Mouse (Mus musculus) frontal cortex, postnatal 14 days (tissue): ENCODE data around the gene Ppp3ca.
"Not testable (repeated sequence)": the region's sequence is repeated elsewhere in the genome, so short reads cannot be mapped to it uniquely, and the experiment has no call there.

Experiments used
- DNase-seq, 2 experiments: peaks; one replicate each; pipeline ENCODE4 v3.0.0; 2022; ENCODE audit warnings: low spot score in 2 of 2

Ppp3ca gene

DNA sequence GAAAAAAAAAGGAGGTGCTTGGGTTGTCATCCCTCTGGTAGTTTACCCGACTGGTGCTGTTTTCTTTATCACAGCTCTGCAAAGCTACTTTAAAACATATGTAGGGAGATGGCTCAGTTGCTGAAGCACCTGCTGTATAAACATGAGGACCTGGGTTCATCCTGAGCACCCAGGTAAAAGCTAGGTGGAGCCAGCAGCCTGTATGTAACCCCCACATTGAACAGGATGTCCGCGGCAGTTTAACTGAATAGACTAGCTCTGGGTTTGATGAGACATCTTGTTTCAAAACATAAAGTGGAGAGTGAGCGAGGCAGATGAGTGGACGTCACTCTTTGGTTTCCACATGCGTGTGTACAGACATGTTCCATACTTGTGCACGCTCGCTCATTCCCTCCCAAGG lies 16.5 kb downstream of the Ppp3ca start:
- DNase-seq, result no peak

DNA sequence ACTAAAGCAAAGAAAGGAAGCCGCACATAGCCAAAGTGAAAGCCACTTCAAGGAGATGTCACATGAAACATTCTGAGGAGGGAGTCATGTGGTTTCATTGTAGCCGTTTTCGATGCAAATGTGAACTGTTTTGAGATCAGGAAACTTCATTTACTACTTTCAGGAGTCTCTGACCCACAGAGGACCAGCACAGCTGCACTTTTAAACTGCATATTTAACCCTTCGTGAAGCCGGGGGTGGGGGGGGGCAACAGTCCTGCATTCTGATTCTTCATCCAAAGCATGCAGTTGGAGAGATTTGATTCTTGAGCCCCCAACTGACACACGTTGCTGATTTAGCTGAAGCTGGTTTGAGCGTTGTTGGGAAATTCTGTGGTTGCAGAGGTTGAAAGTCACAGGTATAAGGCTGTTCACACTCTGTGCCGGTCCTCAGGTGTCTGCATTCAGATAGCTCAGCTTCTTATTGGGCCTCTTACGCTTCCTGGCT lies 18.2 kb downstream of the Ppp3ca start:
- DNase-seq, result no peak

DNA sequence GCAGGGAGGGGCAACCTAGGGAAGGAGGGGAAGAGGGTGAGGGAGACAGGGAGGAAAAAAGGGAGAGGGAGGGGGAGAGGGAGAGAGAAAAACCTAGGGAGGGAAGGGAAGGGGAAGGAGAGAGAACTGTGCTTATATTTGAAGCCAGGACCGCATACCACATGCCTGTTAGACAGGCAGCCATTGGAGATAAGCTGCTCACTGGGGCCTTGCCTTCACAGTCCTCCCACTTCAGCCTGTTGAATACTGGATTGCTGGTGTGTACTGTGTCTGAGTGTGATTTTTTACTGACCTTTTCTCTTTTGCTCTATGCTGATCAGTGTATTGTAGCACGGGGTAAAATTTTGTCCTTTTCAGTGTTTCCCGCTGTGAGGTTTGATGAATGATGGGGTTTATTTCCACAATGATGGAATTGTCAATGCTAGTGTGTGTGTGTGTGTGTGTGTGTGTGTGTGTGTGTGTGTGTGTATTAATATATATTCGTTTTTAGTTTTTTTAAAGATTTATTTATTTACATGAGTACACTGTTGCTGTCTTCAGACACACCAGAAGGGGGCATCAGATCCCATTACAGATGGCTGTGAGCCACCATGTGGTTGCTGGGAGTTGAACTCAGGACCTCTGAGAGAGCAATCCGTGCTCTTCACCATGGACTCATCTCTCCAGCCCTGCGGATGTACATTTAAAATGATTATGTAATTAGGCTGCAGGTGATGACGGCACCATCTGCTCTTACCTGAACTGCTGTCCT lies 20.0 kb downstream of the Ppp3ca start:
- no peak for DNase-seq

DNA sequence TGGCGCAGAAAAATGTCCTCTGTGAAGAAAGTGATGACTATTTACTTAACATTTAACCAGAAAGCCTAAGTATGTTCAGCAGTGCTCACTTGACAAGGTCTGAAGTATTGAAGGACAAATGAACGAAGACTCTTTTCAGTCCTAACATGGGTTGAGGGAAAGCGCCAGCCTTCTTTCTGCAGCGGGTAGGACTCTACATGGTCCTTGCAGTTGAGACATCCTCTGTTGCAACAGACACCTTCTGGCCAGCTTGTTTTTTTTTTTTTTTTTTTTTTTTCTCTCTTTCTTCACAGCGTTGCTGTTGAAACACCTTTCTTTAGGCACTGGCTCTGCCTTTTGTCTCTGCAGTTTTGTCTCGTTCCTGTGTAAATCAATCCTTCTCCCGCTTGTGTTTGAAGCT lies 22.1 kb downstream of the Ppp3ca start:
- no peak for DNase-seq

DNA sequence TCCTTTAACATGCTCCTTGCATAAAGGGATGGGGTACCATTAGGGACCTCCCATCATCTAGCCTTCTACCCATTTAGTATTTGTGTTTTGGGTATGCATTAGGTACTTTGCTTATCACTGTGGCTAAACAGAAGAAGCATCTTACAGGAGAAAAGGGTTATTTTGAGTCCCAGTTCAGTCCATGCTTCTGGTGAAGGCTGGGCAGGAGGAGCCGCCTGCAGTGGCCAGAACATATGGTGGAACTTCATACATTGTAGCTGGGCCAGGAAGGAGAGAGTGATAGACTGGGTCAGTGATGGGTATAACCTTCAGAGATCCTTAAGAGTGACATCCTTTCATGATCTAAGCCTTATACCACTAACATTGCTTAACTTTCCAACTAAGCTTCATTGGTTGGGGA lies 23.6 kb downstream of the Ppp3ca start:
- no peak for DNase-seq

DNA sequence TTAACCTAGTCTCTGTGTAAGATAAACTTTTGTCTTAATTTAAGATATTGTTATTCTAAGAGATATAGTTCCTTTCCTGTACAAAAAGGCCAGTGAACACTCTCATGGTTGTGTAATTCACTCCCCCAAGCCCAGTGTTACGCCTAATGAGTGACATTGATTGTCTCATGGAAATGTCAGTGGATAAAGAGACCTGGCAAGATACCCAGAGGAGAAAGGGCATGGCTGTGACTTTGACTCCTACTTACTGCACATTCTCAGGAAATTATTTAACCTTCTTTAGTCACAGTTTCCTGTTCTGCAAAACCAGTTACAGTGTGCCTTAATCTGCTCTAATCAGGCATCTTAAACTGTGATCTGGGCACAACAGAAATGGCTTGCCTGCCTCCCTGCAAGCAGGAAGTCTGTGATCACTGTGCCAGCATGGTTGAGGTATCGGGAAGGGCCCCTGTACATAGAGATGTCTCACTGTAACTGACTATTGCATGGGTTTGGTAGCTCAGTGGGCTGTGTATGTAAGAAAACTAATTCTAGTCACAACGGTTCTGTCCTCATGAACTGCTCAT lies 27.8 kb downstream of the Ppp3ca start:
- no peak for DNase-seq

DNA sequence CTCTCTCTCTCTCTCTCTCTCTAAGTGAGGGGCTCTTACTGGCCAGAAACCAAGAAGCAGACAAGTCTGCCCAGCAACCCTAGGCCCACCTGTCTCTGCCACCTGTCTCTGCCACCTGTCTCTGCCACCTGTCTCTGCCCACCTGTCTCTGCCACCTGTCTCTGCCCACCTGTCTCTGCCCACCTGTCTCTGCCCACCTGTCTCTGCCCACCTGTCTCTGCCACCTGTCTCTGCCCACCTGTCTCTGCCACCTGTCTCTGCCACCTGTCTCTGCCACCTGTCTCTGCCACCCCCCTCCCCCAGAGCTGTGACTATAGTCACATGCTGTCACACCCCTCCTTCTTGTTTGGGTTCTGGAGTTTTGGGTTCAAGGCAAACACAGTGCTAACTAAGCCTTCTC lies 29.8 kb downstream of the Ppp3ca start:
- DNase-seq, result not testable (repeated sequence)

DNA sequence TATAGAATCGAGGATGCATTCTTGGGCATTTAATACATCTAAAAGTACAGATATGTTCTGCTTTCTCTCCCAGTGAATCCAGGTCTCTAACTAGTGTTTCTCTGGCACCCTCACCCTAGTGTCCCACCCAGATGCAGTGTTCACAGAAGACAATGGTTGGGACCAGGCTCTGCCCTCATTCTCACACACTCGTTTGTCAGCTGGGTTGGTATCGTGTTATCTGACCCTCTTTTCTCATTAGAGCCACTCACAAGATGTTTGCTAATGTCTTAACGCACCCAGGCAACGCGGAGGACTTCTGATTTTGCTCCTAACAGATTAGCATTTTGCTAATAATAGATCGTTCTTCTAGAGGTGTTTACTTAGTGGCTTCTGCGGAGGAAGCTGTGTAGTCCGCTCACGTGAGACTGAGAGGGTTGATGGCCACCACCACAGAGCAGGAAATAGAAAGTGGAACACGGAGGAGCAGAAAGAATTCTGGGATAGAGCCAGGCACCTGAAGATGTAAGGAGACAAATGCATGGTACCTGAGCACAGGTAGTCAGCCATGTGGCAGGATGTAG lies 30.6 kb downstream of the Ppp3ca start:
- DNase-seq, result no peak

DNA sequence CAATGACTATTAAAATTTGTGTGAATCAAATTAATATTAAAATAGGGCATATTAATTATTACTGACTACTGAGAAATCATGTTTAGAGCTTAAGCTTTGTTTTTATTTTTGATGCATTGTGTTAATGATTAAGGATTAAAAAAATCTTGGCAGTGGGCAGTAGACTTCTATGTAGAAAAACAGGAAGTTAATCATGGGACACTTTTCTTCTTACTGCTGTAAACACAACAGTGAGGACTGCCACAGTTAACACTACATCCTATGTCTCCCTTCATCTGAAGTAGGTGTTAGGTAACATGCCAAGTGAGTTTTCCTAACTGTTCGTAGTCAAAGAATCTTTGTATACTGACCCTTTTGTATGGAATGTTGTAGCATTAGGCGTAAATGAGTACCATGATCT lies 32.9 kb downstream of the Ppp3ca start:
- no peak for DNase-seq

DNA sequence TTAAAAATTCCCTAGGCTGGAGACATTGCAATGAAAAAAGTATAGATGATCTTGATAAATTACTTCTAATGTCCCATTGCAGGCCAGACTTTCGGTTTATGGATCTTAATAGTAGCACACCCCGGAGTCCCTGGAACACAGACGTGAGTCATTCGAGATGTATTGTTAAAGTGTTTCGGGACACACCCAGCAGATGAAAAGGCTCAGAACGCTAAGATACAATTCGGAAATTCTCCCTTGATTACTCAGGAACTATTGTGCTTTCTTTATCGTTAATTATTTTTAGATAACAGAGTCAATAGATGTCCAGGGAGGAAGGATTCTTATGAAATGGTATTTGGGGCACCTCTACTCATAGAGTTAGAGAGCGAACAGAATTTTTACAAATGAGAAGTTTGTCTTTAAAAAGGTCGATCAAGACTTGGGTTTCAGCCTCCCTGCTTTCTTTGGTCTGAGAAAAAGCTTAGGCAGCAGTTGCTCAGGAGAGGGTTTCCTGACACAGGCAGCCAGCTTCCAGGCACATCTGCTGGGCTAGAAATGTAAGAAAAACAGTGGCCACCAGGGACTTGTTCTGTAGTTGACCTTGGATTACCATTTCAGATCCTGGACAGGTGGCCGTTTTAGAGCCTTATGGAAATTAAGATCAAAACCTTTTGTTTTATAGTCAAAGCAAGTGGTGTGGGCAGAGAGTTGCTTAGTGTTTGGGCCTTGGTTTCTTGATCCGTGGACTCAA lies 34.8 kb downstream of the Ppp3ca start:
- DNase-seq, result no peak

DNA sequence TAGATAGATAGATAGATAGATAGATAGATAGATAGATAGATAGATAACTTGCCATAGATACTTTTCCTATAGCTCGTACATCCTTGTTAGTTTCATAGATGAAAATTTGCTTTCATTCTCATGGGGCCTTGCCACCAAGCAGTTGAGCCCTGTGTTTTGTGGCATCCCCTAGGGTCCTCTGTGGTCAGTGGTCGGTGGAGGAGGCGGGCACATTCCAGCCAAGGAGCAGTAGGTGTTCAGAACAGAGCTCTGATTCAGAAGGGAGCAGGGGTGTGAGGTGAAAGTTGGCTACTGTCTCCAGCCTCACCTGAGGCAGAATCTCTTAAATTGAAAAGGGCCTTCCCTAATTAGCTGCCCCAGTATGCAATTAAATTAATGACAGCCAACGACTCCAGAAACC lies 36.1 kb downstream of the Ppp3ca start:
- no peak for DNase-seq

DNA sequence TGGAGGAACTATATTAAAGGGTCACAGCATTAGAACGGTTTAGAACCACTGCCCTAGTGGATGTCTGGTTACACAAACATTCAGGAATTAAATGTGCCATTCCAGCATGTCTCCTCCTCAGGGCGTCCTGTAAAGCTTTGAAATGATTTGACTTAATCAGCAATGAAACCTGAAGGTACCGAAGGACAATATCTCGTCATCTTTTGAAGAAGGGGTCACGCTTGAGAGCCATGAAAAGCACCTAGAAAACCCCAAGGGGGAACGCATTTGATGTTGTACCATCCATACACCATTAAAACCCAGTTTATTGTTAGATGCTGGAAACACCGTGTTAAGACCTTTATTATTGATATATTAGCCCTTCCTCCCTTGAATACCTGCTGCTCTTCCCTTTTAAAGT lies 36.8 kb downstream of the Ppp3ca start:
- DNase-seq, result no peak

DNA sequence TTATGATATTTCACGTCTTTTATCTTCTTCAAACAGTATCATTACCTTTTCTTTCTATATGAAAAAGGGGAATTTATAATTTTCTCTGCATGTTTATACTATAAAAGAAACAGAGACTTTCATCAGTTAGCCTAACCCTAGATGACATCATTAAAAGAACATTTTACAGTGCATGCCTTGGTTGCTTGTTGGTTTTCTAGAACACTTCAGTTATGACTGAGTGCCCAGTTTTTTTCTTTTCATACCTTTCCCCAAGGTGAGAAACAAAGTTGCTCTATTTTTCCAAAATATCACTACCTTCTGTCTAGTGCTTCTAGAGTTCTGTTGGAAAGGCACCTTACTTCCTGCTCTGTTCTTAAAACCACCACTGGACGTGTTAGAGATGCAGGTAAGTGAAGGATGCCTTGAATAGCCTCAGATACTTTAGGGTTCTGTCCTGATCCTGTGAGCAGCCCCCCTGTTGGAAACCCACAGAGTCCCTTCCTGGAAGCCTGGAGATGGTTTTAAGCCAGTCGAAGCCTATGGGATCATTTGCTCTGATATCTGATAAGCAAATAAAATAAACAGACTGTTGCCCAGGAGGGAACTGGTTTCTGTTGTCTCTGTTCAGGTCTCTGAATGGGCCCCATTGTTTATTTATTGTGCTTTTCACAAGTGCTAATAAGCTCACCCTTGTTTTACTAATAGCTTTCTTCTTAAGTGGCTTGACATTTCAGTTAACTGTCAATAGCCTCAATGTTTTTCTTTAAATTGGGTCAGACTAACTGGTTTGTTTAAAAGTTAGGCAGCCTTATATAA lies 37.5 kb downstream of the Ppp3ca start:
- DNase-seq, result no peak

DNA sequence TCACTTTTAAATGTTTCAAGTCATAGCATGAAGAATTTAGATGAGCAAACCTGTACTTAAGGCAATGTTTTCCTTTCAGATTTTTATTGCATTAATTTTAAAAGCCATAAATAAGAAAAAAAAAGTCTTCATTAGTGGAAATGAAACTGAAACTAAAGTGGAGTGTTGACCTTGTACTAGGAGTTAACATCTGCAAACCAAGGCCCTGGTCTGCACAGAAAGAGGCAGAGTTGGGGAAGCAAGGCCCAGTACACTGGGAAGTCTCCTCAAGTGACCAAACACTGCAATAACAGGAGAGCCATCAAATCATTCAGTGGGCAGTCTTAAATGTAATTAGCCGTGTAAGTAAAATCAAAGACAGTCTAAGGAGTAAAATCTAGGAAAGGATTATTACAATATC lies 38.3 kb downstream of the Ppp3ca start:
- no peak for DNase-seq

DNA sequence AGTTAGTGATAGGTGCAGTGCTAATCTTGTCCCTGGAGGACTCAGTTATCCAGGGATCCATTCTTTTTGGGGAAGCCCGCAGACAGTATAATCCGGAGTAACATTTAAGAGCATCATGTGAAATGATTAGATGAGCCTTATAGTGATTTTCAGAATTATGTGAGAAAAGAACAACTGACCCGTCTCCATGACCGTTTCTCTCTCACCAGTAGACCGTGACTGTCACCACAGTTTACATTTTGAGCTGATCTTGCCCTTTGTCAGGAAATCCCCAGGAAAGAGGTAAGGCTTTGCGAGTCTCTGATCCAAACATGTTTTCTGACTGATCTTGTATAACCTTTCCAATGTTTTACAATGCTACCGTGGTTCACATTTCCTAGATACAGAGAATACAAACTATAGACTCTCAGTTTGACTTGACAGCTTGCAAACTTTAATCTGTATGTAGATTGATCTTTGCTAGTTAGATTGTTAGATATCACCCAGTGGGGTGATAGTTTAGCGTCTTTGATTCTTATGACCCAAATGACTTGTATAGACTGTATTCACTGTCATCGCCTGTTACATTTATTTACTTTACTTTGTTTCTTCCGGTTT lies 40.5 kb downstream of the Ppp3ca start:
- DNase-seq, result no peak

DNA sequence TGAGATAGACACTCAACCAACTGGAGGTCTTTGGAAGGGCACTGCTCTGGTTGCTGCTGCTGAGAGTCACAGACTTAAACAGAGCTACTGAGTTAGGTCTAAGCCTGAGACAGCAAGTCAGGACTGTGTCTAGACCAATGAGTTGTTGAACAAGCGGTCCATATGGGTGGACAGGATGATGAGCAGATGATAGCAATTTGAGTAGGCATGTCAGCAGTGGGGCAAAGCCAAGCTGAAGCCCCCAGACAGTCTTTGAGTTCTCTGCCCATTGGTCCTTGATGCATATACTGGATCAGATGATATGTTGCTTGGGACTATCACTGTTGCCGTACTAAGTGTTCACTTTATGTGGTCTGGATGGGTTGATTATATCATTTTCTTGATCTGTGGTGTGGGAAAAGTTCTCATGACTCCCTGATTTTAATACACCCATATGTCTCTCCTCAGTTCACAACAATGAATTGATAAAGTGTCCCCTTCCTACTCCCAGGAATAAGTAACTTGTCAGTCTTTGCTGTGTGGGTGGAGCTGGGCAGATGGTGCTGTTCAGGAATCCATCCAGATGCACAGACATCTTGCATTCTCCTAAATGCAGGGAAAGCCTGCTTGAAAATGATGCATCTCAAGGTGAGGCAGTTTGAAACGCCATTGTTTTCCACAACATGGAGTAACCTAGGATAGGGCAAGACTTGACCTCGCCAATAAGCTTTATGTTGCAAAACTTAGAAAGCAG lies 44.5 kb downstream of the Ppp3ca start:
- DNase-seq, result no peak

DNA sequence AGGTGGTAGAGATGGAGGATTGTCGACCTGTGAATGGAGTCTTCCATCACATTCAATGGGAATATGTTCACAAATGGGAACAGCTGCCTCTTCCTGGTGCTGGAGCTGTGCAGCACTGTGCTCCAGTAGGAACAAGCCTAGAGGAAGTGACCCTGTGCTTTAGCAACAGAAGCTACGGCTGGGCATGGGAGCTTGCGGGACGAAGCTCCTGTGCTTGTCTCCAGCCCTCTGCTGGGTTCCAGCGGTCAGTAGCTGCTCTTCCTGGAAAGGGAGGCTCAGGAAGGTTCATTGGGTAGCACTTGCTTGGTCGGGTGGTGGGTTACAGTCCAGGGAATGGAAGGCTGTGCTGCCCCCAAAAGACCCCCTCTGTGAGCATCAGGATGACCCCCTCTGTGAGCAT lies 46.3 kb downstream of the Ppp3ca start:
- no peak for DNase-seq

DNA sequence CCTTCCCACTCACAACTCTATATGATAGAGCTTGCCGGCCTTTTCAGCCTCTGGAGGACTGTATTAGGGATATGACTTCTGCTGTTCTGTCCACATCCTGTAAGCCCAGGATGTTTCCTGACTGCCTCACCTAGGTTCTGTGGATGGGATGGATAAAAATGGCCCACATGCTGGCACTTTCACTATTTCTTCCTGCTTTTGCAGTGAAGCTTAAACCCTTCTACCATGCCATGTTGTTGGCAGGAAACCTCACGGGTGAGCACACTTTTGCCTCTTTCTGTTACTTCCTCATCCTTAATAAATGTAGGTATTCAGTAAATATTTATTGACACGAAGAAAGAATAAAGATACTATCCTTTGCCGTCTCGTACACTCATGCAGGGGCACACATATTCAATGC lies 48.5 kb downstream of the Ppp3ca start:
- no peak for DNase-seq

DNA sequence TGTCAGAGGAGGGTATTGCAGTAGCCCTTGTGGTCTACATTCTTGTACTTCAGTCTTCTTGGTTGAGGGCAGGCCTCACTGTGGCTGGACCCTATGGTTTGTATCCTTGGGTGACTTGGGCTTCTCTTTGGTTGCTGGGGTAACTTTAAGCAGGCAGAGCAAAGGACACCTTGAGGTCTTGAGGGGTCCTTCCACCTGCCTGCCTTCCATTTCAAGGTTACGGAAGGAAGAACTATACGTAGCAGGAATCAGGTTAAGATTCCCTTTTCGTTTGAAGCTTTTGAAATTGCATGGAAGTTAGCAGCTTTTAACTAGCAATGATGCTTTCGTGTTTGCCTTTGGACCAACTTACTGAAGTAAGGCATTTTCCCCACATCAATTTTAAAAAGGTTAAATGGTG lies 51.3 kb downstream of the Ppp3ca start:
- no peak for DNase-seq

DNA sequence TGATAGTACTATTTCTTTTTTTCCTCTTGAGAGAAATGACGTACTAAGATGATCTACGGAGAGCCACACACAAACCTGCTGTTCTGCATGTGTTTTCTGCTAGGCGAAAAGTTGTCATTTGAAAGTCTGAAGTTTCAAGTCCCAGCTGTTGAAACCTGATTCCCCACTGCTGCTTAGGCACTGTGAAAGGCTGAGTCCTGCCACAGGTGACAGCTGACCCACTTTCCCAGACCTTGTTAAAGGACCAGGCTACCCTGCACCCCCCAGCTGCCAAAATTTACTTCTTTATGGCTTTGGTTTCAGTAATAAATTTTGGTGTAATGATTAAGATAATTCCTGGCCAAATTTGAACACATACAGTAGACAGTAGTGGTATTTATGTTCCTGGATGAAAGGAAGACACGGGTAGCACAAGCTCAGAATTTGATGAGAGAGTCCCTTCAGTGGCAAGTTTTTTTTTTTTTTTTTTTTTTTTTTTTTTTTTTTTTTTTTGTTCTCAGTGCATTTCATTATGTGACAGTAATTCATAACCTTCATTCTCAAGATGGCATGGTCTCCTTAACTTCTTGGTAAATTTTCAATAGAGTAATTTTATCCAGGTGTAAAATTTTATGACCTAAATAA lies 52.0 kb downstream of the Ppp3ca start:
- no peak for DNase-seq
